Mouse (Mus musculus) limb, embryonic 11.5 days (tissue): Measurements from ENCODE around the gene Acp1. TPM values are rescaled to one million over a fixed set of nuclear protein-coding genes. Genes with fewer than 3 reads are reported as not detected.

Source experiments
- ATAC-seq: fragments of 200-750 bp; cut with Nextera tagmentation; 2 replicates; pipeline ENCODE4 v1.8.0; 2017; ENCODE audit warnings: low read depth; ENCODE audit not compliant: insufficient number of reproducible peaks, low FRiP score, low TSS enrichment
- DNase-seq: peaks from one replicate; pipeline ENCODE4 v3.0.0-alpha.2; 2015; ENCODE audit warnings: low spot score
- H3K27ac ChIP-seq: fragments of 300-500 bp; sonication (generic); replicated peaks from 2 replicates; pipeline ENCODE4 v1.5.1; 2014; ENCODE audit warnings: low read depth, mild to moderate bottlenecking, low read length
- H3K27me3 ChIP-seq: fragments of 300-500 bp; sonication (generic); 2 replicates; pipeline ENCODE4 v1.6.1; 2014; ENCODE audit warnings: mild to moderate bottlenecking, low read length, mixed read lengths; ENCODE audit not compliant: control insufficient read depth, insufficient read depth
- H3K36me3 ChIP-seq: fragments of 300-500 bp; sonication (generic); 2 replicates; pipeline ENCODE4 v1.6.1; 2014; ENCODE audit warnings: mild to moderate bottlenecking, low read length, moderate library complexity, mixed read lengths; ENCODE audit not compliant: control insufficient read depth, insufficient read depth
- H3K4me1 ChIP-seq: fragments of 300-500 bp; sonication (generic); 2 replicates; pipeline ENCODE4 v1.6.1; 2014; ENCODE audit warnings: low read length, mixed read lengths; ENCODE audit not compliant: control insufficient read depth, insufficient read depth
- H3K4me2 ChIP-seq: fragments of 300-500 bp; sonication (generic); 2 replicates; pipeline ENCODE4 v1.6.1; 2014; ENCODE audit warnings: low read depth, mild to moderate bottlenecking, moderate library complexity; ENCODE audit not compliant: severe bottlenecking
- H3K4me3 ChIP-seq: fragments of 300-500 bp; sonication (generic); 2 replicates; pipeline ENCODE4 v1.5.1; 2014; ENCODE audit warnings: low read depth, low read length
- H3K9ac ChIP-seq: fragments of 300-500 bp; sonication (generic); 2 replicates; pipeline ENCODE4 v1.6.1; 2014; ENCODE audit warnings: mild to moderate bottlenecking, low read length
- H3K9me3 ChIP-seq: fragments of 300-500 bp; sonication (generic); 2 replicates; pipeline ENCODE4 v1.6.1; 2016; ENCODE audit warnings: low read length; ENCODE audit not compliant: control insufficient read depth
- WGBS: fragments of 180-500 bp; shearing (Covaris S2); extraction: QIAGEN DNeasy Blood & Tissue Kit; methylation state at CpG from one replicate; pipeline ENCODE4 v1.1.7; 2014; 5-methylcytosine and 5-hydroxymethylcytosine counted together
- polyA plus RNA-seq: library from polyadenylated mRNA; unstranded; fragments of >200 nt; fragmentation: Nextera tagmentation; extraction: Ambion mirVana; gene quantifications from 2 replicates; pipeline ENCODE4 v1.2.1, GENCODE M21; 2014

The Acp1 gene
- polyA plus RNA-seq, 1 experiment from 2014 or later: 222 TPM

DNA sequence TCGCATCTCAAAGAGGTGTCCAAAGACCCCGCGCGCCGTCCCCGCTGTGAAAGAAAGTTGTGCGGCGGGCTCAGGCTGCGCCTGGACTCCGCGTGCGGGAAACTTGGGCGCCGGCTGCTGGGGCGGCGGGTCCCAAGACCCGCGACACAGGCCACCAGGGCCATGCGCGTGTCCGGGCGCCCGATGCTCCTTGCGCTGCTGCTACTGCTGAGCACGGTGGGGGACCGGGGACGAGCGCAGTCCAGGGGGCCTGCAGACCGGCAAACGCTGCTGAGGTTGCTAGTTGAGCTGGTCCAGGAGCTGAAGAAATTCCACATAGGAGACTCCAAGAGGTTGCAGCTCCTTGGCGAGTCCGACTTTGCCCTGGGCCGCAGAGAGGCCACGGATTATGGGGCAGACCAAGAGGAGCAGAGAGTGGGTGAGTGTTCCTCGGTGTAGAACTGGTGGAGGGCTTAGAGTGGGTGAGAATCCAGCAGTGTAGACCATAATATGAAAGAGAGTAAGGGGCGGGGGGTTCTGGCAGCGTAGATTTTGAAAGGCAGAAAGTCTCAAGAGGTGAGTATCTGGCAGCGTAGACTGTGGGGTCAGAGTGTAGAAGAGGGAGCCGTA lies 26.7 kb downstream of the Acp1 start:
- H3K4me3 ChIP-seq: peak overlapping the region; percentile 40
- H3K36me3 ChIP-seq: no peaks in the 10 kb centered on the region
- DNase-seq (peak; percentile 37), ATAC-seq (peak; percentile 31; the same call in 1 of the 2 replicates)
- H3K27me3 ChIP-seq: peaks cover 39% of the 10 kb centered on the region
- peak overlapping the region; percentile 93 for H3K4me2 ChIP-seq
- H3K9ac ChIP-seq: 0 out of 2 replicates have a peak overlapping the region, but pooled peaks have one; percentile 43
- WGBS: 8% methylated on average over 39 of the region's 39 CpGs
- peaks cover 6% of the 10 kb centered on the region; the same call in 1 of the 2 replicates for H3K4me1 ChIP-seq
- no peaks in the 10 kb centered on the region for H3K9me3 ChIP-seq
- no peak overlapping the region for H3K27ac ChIP-seq

DNA sequence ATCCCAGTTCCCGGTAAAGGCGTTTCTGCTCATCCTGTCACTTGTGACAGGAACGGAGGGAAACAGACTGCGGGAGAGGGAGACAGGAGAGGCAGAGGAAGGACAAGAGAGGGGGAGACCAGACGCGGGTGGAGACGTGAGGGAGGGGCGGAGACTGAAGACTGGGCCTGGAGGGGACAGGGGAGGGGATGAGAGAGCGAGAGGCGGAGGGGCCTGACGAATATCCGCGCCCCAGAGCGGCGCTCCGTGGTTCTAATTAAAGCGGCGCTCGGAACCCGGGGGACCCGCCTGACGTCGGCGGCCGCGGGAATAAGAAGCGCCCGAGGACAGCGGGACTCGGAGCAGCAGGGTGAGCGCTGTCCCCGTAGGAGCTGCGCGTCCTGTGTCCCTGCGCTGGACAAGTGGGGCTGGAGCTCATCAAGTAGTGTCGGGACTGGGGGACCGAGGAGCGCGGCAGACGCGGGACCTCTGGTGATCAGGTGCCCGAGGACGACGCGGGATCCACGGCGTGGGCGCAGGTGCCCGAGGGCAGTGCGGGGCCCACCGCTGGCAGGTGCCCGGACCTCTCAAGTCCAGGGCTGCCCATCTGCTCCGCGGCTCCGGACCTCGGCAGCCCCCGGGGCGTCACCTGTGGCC lies 27.3 kb downstream of the Acp1 start, which contains the start of gene Alkal2:
TSS of gene Alkal2 (plus strand) at position 337 of the 636 bp plus-strand sequence.
- Histone ChIP-seq H3K4me3 (peak within 1 kb of the TSS; percentile 40), H3K27me3 (peaks cover 39% of the 10 kb centered on the region), H3K9me3 (no peaks in the 10 kb centered on the region), H3K9ac (peak within 1 kb of the TSS; percentile 43; the same call in 1 of the 2 replicates), H3K36me3 (no peaks in the 10 kb centered on the region), H3K4me2 (peak within 1 kb of the TSS; percentile 93), H3K4me1 (peaks cover 6% of the 10 kb centered on the region; the same call in 1 of the 2 replicates), H3K27ac (no peak within 1 kb of the TSS)
- WGBS: under 1% methylated on average over 56 of the region's 58 CpGs
- peak; percentile 53 for DNase-seq
- ATAC-seq: no peak

DNA sequence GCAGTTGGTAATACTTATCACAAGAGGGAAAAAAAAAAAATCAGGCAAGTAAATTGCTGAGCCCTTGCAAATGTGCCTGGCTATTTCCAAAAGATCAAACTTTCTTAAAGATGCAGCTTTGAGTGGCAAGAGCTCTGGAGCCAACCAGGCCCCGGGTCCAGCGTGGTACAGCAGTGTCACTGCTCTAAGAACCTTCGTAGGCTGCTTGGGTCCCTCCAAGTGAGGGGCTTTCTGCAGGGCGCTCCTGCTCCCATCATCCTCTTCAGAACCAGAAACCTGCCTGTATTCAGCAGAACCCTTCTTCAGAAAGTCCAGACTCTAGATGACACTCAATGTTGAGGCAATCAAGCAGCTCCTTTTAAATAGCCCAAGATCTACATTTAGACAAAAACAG lies 27.8 kb downstream of the Acp1 start:
- WGBS: 25% methylated on average over 4 of the region's 4 CpGs
- no peak for ATAC-seq
- no peak overlapping the region for H3K9ac ChIP-seq

DNA sequence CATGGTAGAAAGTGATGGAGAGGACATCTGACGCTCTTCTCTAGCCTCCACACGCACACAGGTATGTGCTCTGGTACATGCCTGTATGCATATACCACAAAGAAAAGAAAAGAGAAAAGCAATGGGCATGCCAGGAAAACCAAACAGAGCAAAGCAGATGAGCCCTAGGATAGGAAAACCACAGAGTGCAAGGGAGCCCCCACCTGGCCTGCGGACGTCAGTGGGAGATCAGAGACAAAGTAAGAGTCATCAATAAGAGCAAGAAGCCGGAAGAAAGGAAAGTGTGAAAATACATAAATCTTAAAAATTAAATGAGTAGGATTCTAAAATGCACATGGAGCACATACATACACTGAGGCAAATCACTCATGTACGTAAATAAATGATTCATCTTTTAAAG lies 31.9 kb downstream of the Acp1 start:
- H3K9ac ChIP-seq: no peak overlapping the region

More for the DNA sequence above, 27.8 kb downstream of the Acp1 start:
- peaks cover 6% of the 10 kb centered on the region; the same call in 1 of the 2 replicates for H3K4me1 ChIP-seq
- no peak overlapping the region for H3K27ac ChIP-seq
- H3K9me3 ChIP-seq: no peaks in the 10 kb centered on the region
- peak overlapping the region; percentile 40 for H3K4me3 ChIP-seq
- no peaks in the 10 kb centered on the region for H3K36me3 ChIP-seq
- DNase-seq: no peak
- peak overlapping the region; percentile 93 for H3K4me2 ChIP-seq
- H3K27me3 ChIP-seq: peaks cover 39% of the 10 kb centered on the region

DNA sequence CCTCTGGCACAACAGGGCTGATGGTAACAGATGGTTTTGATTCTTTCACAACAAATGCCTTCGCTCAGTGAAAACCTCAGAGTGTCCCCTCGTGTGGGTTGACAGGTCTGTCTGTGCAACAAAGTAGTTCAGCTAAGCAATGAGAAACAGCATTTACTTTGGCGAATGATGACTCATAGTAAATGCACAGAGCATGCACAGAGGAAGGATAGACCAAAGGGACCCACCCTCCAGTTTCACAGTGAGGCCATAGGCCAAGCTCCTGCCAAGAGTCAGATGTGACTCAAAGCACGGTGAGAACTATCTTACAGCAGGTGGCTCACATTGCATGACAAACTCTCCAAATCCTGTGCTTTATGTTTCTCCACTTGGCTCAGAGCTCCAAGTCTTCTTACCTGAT lies 45.6 kb downstream of the Acp1 start:
- no peak overlapping the region for H3K9ac ChIP-seq
- DNase-seq (no peak), ATAC-seq (no peak)
- no peaks in the 10 kb centered on the region for H3K9me3 ChIP-seq
- no peaks in the 10 kb centered on the region for H3K4me1 ChIP-seq
- no peak overlapping the region for H3K27ac ChIP-seq
- H3K4me2 ChIP-seq: no peak overlapping the region
- no peak overlapping the region for H3K4me3 ChIP-seq
- no peaks in the 10 kb centered on the region for H3K36me3 ChIP-seq
- WGBS: 50% methylated on average over 4 of the region's 4 CpGs
- no peaks in the 10 kb centered on the region for H3K27me3 ChIP-seq

More for the DNA sequence above, 31.9 kb downstream of the Acp1 start:
- Histone ChIP-seq H3K4me3 (no peak overlapping the region), H3K27ac (no peak overlapping the region), H3K9me3 (no peaks in the 10 kb centered on the region), H3K4me2 (no peak overlapping the region), H3K4me1 (peaks cover 3% of the 10 kb centered on the region; the same call in 1 of the 2 replicates), H3K36me3 (no peaks in the 10 kb centered on the region), H3K27me3 (peaks cover 26% of the 10 kb centered on the region)
- WGBS: 67% methylated on average over 6 of the region's 6 CpGs
- ATAC-seq (no peak), DNase-seq (no peak)

DNA sequence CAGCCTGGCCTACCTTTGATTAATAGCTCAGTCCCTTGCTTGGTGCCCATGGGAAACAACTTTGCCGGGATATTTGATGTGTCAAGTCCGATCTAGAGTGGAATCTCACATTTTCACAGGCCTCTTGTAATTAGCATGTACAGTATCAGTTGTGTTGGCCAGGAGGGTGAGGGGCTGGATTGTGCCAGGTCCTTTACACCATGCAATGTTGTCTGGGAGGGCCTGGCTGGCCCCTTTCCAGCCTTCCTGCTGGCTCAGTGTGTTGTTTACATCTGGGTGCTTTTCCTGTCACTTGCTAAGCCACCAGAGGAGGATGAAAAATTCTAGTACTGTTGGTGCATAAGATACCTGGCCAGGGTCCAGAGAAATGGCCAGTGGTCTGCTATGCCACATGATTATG lies 47.0 kb downstream of the Acp1 start:
- 88% methylated on average over 2 of the region's 2 CpGs for WGBS
- no peak overlapping the region for H3K27ac ChIP-seq
- ATAC-seq: no peak

DNA sequence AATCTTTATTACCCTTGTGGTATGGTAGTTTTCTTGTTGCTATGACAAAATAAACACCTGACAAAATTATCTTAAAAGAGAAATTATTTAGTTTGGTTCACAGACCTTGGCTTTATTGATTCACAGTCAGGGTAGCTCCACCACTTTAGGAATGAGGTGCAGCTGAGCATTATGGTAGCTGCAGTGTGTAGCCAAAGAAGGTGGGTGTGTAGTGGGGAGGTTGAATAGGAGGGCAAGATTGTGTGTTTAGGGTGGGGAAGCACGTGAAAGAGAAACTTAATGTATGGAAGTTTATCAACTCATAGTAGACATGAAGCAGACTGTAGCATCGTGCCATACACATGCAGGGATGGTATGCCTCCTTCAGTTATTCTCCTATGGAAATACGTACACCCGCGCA lies 55.2 kb downstream of the Acp1 start:
- 94% methylated on average over 5 of the region's 5 CpGs for WGBS
- H3K4me3 ChIP-seq: no peak overlapping the region
- no peaks in the 10 kb centered on the region for H3K4me1 ChIP-seq
- H3K27me3 ChIP-seq: no peaks in the 10 kb centered on the region
- no peak for DNase-seq
- H3K27ac ChIP-seq: no peak overlapping the region
- H3K9ac ChIP-seq: no peak overlapping the region
- H3K9me3 ChIP-seq: no peaks in the 10 kb centered on the region
- no peak for ATAC-seq
- H3K36me3 ChIP-seq: no peaks in the 10 kb centered on the region
- H3K4me2 ChIP-seq: no peak overlapping the region

More for the DNA sequence above, 47.0 kb downstream of the Acp1 start:
- no peaks in the 10 kb centered on the region for H3K27me3 ChIP-seq
- H3K4me1 ChIP-seq: no peaks in the 10 kb centered on the region
- H3K9me3 ChIP-seq: no peaks in the 10 kb centered on the region
- H3K36me3 ChIP-seq: no peaks in the 10 kb centered on the region
- no peak overlapping the region for H3K4me2 ChIP-seq
- no peak overlapping the region for H3K4me3 ChIP-seq
- H3K9ac ChIP-seq: no peak overlapping the region
- no peak for DNase-seq

DNA sequence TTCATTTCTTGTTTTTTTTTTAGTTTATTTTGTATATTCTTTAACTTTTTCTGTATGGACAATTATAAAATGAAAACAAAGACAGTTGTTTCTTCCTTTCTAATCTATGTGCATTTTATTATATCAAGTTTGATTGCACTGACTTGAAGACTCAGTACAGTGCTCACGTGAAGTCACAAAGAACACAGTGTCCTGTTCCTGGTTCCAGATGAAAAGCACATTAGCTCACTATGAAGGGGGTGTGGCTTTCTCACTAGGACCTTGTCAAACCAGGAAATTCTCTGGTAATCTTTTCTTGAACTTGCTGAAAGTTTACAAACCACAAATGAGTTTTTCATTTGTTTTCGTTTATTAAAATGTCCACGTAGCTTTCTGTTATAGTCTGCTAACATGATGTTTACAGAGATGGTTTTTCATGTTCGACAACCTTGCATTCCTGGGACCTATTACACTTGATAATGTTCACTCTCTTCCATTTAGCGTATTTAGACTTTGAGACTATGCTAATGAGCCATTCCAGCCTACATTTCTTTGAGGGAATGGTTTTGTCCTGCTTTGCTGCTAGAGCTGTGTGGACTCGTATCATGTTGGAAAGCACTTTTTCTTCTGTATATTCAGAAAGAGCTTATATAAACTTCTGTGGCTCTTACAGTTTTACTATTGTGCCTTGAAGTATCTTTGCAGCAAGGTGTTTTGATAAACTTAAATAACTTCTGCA lies 55.8 kb downstream of the Acp1 start:
- 76% methylated on average over 6 of the region's 6 CpGs for WGBS

More for the DNA sequence above, 55.8 kb downstream of the Acp1 start:
- no peaks in the 10 kb centered on the region for H3K36me3 ChIP-seq
- H3K4me3 ChIP-seq: no peak overlapping the region
- no peak overlapping the region for H3K4me2 ChIP-seq
- DNase-seq (no peak), ATAC-seq (no peak)
- no peaks in the 10 kb centered on the region for H3K9me3 ChIP-seq
- H3K9ac ChIP-seq: no peak overlapping the region
- no peak overlapping the region for H3K27ac ChIP-seq
- H3K4me1 ChIP-seq: no peaks in the 10 kb centered on the region
- no peaks in the 10 kb centered on the region for H3K27me3 ChIP-seq
